Mouse (Mus musculus): ENCODE results near the gene Timm13. TPM values are rescaled to one million over a fixed set of nuclear protein-coding genes. Genes with fewer than 3 reads are reported as not detected.

Gene Timm13
- 100 to 1,000 TPM; 213 to 220 TPM for polyA plus RNA-seq (2017; shearing (Covaris generic))

GRCm38 (mm10) chr10:80900318-80901247 is at the start of gene Timm13:
Gene Timm13 (minus strand): TSS chr10:80900969.

GRCm38 (mm10) chr10:80929299-80930226 is 28.8 kb upstream of the Timm13 start, which contains the start of gene Gadd45b:
Gene Gadd45b (plus strand): TSS chr10:80930073.

GRCm38 (mm10) chr10:80917779-80918434 is 17.1 kb upstream of the Timm13 start, which contains the start of gene Lmnb2:
Gene Lmnb2 (minus strand): TSS chr10:80918245.

GRCm38 (mm10) chr10:80871581-80871980 is 29.2 kb downstream of the Timm13 start, which contains the start of gene Tmprss9:
Gene Tmprss9 (plus strand): TSS chr10:80871848.

GRCm38 (mm10) chr10:80854913-80855748 is 45.6 kb downstream of the Timm13 start, which contains the start of the genes Lsm7 and Sppl2b:
Gene Lsm7 (minus strand): TSS chr10:80855209.
Gene Sppl2b (plus strand): TSS chr10:80855275.

Other genes starting within 250 kb of the Timm13 start
- 10 to 100 TPM; 20.1 to 27.7 TPM for gene Btbd2, start 243.9 kb downstream of the Timm13 start, polyA plus RNA-seq (2017; shearing (Covaris generic))
- gene Mknk2, start 222.9 kb downstream of the Timm13 start, polyA plus RNA-seq (2017; shearing (Covaris generic)) = 100 to 1,000 TPM; 110 to 242 TPM
- gene Mob3a, start 199.0 kb downstream of the Timm13 start, polyA plus RNA-seq (2017; shearing (Covaris generic)) = 100 to 1,000 TPM; 213 to 321 TPM
- 100 to 1,000 TPM; 121 to 131 TPM for gene Izumo4, start 198.8 kb downstream of the Timm13 start, polyA plus RNA-seq (2017; shearing (Covaris generic))
- 10 to 100 TPM; 38.5 to 75.7 TPM for gene Ap3d1, start 158.7 kb downstream of the Timm13 start, polyA plus RNA-seq (2017; shearing (Covaris generic))
- 10 to 100 TPM; 14.8 to 15.7 TPM for gene Dot1l, start 145.8 kb downstream of the Timm13 start, polyA plus RNA-seq (2017; shearing (Covaris generic))
- gene Sf3a2, start 102.8 kb downstream of the Timm13 start, polyA plus RNA-seq (2017; shearing (Covaris generic)) = 10 to 100 TPM; 64.0 to 79.5 TPM
- gene Plekhj1, start 102.3 kb downstream of the Timm13 start, polyA plus RNA-seq (2017; shearing (Covaris generic)) = 100 to 1,000 TPM; 224 to 242 TPM
- not detected for gene Amh, start 95.7 kb downstream of the Timm13 start, polyA plus RNA-seq (2017; shearing (Covaris generic))
- under 1 TPM in 1 of 2 experiments, not detected in 1; 0.53 TPM for gene Jsrp1, start 87.5 kb downstream of the Timm13 start, polyA plus RNA-seq (2017; shearing (Covaris generic))
- 1,000 to 10,000 TPM; 2,247 to 2,345 TPM for gene Oaz1, start 74.3 kb downstream of the Timm13 start, polyA plus RNA-seq (2017; shearing (Covaris generic))
- gene Lingo3, start 56.9 kb downstream of the Timm13 start, polyA plus RNA-seq (2017; shearing (Covaris generic)) = under 1 TPM in 1 of 2 experiments, not detected in 1; 0.21 TPM
- gene Lsm7, start 45.8 kb downstream of the Timm13 start, polyA plus RNA-seq (2017; shearing (Covaris generic)) = 100 to 1,000 TPM; 151 to 243 TPM
- 10 to 100 TPM; 20.9 to 29.3 TPM for gene Sppl2b, start 45.7 kb downstream of the Timm13 start, polyA plus RNA-seq (2017; shearing (Covaris generic))
- gene Tmprss9, start 29.1 kb downstream of the Timm13 start, polyA plus RNA-seq (2017; shearing (Covaris generic)) = under 1 TPM in 1 of 2 experiments, not detected in 1; 0.05 TPM
- 10 to 100 TPM in 1 of 2 experiments, 1 to 10 TPM in 1; 7.6 to 12.9 TPM for gene Lmnb2, start 17.3 kb upstream of the Timm13 start, polyA plus RNA-seq (2017; shearing (Covaris generic))
- gene Gadd45b, start 29.1 kb upstream of the Timm13 start, polyA plus RNA-seq (2017; shearing (Covaris generic)) = 10 to 100 TPM; 40.6 to 80.6 TPM
- under 1 TPM in 1 of 2 experiments, not detected in 1; 0.28 TPM for gene Gng7, start 114.0 kb upstream of the Timm13 start, polyA plus RNA-seq (2017; shearing (Covaris generic))
- under 1 TPM in 1 of 2 experiments, not detected in 1; 0.54 TPM for gene Diras1, start 124.7 kb upstream of the Timm13 start, polyA plus RNA-seq (2017; shearing (Covaris generic))
- 10 to 100 TPM; 13.9 to 14.7 TPM for gene Slc39a3, start 136.5 kb upstream of the Timm13 start, polyA plus RNA-seq (2017; shearing (Covaris generic))
- 10 to 100 TPM; 79.3 to 94.4 TPM for gene Sgta, start 159.2 kb upstream of the Timm13 start, polyA plus RNA-seq (2017; shearing (Covaris generic))
- 1 to 10 TPM; 6.0 to 8.7 TPM for gene Thop1, start 169.1 kb upstream of the Timm13 start, polyA plus RNA-seq (2017; shearing (Covaris generic))
- gene Creb3l3, start 197.9 kb upstream of the Timm13 start, polyA plus RNA-seq (2017; shearing (Covaris generic)) = under 1 TPM in 1 of 2 experiments, not detected in 1; 0.22 TPM
- 100 to 1,000 TPM; 162 to 191 TPM for gene Map2k2, start 204.9 kb upstream of the Timm13 start, polyA plus RNA-seq (2017; shearing (Covaris generic))
- 10 to 100 TPM; 69.4 to 76.2 TPM for gene Zbtb7a, start 234.3 kb upstream of the Timm13 start, polyA plus RNA-seq (2017; shearing (Covaris generic))